Mouse (Mus musculus): Measurements from ENCODE around the gene Ppp2r3a.

Ppp2r3a gene

DNA sequence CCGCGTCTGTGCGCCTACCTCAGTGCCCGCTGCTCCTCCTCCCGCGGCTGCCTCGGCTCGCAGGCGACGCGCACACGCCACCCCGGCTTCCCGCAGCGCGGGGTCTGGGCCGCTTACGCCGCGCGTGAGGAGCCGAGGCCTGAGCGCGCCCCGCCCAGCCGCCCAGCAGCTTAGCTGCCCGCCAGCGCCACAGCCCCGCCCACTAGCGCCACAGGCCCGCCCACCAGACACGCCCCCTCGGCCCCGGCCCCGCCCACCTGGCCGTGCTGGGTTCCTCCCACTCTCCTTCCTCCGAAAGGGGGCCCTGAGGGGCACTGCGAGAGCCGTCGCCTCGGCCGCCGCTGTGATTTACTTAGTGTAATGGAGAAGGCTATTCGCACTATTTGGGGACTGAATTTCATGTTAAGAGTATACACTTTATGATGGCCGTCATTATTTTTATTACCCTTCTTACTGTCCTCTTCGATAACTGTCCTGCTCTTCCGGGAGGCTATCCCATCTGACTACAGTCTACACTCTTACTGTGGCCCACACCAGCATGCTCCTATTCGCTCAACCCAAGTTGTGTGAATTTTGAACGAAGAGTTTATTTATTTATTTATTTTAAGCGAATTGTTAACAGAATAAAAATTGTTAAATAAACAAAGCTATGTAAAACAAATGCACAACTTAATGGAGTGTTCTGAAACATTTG, at the start of gene Ppp2r3a:
Gene Ppp2r3a, minus strand, starts transcription at position 152 of the 694 bp plus-strand sequence.
- DNase-seq, result peak; percentile 96

DNA sequence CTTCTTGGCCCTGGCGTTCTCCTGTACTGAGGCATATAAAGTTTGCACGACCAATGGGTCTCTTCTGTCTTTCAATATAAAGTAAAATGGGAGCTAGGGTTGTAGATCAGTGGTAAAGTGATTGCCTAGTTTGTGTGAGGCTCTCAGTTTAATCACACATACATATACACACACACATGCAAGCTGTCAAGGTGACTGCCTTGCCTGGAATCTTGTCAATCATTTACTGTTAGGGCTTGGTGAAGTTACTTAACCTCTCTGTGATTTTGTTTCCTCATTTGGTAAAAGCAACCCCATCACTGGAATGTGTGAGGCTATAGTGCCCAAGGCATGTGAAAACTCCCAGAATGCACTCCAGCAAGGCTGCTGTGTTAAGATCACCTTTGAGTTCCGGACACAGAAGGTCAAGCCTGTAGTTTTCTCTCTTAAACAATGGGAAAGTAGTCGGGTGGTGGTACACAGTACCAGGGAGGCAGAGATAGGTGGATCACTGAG, 48.9 kb upstream of the Ppp2r3a start:
- no peak for DNase-seq

DNA sequence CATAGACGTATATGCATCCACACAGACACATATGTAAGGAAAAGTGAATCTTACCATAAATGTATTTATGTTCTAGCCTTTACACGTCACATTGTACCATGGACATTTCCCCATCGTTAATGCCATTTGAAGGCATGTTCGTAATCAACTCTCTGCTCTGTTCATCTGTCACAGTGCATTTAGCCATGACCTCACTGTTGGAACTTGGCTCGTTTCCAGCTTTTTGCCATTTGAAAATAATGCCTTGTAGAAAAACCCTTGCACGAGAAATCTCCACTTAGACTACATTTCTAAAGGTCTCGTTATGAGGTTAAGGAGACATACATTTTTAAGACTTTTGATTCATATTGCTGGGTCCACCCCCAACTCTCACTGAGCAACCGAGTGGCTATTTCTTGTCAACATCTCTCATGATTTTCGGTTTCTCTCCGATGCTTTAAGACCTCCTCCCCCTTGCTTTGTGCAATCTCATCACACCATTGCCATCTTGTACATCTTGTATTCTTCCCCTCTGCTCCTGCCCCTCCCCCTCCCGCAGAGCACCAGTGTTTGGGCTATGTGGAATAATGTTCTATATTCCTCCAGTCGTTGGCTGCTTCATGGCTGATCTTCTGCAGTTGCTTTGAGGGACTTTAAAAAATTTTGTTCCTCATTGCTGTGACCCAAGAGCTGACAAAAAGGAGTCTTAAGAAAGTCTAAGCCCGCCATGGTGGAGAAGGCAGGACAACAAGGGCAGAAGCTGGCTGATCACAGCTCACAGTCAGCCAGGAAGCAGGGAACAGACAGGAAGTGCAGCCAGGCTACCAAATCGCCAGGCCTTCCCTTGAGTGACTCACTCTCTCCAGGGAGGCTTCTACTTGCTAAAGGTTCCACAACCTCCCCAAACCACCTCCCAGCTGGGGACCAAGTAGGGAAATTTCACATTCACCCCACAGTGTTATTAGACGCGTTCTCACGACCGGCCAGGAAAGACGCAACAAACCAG, 40.4 kb upstream of the Ppp2r3a start:
- peak; percentile 19 for DNase-seq

DNA sequence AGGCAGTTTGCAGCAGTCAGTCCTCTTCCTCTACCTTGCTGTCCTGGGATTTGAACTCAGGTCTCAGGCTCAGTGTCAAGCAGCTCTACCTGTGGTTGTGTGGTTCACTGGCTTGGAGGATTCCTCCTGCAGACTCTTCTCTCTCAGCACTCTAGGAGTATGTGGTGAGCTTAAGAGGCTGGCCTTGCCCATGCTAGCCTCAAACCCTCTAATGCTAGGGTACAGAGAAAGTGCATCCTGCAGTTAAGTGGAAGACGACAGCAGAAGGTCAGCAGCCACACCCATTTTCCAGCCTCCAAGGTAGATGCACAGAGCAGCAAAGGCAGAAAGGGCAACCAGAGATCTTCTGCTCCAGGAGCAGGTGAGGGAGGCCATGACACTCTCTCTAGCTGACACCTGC, 39.3 kb upstream of the Ppp2r3a start:
- DNase-seq, result no peak

DNA sequence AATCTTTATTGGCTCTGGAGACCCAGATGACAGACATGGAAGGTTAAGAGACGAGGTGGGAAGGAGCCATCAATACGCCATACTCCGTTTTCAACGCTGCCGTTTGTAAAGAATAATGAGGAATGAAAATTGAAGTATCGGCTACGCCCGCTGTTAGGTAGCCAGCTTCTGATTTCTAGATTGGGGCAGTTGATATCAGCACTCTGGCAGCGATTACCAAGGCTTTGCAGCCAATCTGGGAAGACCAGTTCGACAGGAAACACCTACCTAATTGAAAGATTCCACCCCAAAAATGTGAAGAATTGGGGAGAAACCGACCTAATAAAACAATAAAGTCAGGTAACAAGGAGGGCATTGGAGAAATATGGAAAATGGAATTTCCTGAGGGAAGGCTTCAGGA, 38.2 kb upstream of the Ppp2r3a start:
- no peak for DNase-seq

DNA sequence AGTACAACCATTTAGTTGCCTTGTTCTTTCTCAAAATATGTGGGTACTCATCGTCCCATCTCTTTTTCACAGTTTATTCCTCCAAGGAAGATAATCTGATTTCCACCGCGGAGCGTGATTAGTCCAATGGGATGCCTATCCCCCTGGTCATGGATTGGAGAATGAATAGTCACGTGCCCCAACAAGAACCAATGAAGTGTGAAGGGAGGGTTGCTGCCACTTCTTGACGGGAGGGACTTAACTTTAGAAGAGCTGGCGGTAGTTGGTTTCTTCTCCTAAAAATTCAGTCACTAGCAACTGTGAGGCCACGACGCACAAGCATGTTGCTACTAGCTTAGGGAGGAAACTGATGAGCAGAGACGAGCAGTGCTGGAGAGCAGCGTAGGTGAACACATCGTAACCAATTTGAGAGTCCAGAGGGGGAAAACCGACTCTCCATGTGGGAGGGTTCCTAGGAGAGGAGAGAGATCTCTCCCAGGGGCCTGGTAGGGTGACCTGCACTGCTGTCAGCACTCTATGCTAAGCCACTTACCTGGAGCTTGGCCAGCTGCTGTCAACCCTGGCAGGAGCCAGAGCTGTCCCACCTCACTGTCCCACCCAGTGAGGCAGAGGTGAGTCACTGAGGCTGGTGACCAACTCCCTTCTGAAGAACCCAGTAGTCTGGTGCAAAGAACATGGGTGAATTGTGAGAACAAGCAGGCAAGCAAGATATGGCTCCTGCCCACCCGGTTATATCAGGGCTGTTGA, 37.5 kb upstream of the Ppp2r3a start:
- DNase-seq, result no peak

DNA sequence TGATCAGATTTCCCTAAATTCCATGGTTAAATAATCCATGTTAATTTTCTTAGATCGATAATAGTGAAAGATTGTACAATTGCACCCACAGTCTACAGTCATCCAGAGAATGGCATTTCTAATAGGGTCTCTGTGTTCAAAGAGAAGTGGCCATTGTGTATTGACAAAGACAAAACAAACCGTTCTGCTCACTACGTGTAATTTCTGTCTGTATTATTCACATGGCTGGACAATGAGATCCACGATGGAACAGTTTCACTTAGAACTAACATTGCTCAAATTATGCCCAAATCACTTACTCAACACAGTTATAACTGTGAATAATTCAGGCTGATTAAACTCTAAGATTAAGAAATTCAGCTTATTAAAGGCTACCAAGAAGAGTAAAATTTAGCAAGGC, 35.2 kb upstream of the Ppp2r3a start:
- DNase-seq, result no peak

DNA sequence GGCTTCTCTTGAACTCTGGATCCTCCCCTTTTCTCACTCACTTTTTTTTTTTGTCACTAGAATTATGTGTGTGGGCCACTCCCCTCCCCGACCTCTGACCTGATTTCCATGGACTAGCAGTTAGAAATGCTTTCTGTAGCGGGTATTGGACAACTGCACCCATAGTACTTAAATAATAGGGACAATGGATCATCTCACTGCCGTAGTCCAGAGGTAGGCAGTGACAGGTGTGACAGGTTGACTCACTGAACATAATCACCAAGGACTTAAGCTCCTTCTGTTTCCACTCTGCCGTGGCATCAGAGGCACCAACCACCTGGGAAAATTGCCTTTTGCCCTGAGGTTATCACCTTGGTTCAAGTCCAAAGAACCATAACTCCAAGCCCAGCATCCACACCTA, 32.5 kb upstream of the Ppp2r3a start:
- DNase-seq, result no peak

DNA sequence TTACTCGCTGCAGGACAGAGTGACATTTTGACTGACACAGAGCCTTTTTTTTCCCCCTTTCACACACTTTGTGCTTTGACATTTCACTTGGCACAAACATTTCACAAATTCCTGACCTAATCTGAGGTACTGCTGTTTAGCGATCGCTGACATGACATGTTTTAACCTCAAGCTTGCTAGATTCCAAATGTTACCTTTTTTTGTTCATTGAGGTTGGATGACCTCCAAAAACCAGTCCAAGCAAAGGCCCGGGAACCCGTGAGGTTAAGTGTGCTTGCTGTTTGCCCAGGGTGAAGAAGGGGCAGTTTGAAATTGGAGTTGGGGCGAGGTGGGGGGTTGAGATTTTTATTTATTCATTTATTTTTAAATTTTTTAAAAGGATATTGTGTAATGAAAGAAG, 31.1 kb upstream of the Ppp2r3a start:
- DNase-seq, result no peak

DNA sequence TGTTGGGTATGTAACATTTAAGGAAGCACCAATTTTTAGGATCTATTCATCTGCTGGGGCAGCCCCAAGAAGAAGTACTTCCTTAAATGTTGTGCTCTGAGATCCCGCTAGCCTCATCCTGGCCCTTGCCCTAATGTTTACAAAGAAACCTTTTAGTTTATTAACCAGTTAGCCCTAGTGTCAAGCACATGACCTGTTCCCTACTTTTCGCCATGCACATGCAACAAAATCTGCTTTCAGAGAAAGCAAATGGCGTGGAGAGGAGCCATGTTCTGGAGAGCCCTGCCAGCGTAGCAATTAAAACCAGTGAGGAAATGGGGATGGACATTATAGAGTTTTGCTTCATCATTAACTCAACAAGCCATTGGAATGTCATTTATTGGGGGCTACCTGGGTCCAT, 30.3 kb upstream of the Ppp2r3a start:
- DNase-seq, result no peak

DNA sequence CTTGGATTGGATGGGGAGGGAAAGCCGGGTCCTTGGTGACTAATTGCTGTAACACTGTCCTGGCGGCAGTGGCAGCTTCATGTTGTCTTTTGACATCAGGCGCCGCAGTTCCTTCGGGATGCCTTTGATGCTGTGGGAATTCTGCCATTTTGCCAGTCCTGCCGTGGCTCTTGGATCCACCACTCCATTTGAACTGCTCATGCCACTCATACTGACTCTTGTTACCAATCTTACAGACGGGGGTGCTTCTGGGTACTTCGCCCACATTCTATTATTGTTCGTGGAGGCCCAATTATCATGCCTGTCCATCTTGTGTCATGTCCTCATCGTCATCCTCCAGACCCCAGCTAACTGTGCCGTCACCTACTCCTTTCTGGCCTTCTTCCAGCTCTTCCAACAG, 29.7 kb upstream of the Ppp2r3a start:
- no peak for DNase-seq

DNA sequence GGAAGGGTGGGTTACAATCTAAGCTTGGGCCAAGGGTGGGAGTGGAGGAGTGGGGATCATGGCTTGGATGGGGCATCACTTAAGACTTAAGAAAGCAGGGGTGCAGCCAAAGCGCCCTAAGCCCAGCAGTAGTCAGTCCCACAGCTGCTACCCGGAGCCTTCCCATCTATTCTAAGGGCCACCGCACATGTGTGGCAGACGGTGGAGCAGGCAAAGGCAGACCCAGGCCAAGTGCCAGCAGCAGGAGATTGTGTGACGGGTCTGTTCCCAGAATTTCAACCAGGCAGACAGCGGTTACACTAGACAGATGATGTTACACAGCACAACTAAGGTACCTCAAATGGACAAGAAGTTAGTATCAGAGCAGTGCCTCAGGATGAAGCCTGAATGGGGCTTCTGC, 29.3 kb upstream of the Ppp2r3a start:
- DNase-seq, result no peak

DNA sequence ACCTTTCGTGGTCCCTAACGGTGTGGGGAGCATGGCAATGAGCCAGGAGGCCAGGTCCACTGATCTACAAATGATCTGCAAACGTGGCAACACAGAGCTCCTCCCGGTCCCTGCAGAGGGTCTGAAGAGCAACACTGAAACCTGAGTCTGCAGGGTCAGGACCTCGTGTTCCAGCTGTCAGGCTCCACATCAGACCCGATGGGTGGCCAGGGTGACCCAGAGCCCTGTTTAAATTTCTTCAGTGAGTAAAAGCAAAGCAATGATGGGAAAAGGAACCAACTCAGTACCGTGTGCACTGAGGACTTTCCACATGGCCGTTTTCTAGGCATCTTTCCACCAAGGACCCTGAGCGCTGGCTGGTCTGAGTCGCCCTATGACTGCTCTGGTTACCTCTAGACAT, 28.6 kb upstream of the Ppp2r3a start:
- no peak for DNase-seq

DNA sequence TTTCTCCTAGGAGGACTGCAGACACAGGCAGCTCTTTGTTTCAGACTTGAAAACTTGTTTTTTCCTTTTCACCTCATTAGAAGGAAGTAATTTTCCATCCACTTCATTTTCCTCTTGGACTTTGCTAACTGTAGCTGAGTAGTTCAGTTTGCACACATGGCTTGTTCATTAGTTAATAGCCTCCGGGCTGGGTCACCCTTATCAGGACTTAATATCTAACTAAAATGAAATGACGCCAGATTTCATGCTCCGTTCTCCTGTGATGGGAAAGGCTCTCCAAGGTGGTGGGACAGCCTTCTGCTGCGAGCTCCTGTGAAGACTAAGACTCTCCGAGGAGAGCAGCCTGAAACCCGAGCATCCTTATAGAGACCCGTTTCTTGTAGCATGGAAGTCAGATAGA, 21.1 kb upstream of the Ppp2r3a start:
- no peak for DNase-seq

DNA sequence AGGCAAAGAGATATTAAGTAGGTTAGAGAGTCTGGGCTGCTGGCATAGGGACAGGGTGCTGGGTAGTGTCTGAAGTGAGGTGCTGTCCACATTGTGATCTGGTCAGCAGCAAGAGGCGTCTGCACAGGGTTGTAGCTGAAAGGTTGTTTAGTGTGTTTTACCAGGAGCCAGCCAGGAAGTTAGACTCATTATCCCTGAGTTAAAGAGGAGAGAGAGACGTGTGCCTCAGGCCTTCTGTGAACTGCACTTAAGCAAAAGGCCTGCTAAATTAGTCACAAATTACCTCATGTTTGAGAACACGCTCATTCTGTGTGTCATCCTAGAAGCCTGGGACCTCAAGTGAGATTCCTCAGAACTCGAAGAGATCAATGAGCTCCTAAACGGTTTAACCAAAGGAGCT, 18.4 kb upstream of the Ppp2r3a start:
- DNase-seq, result no peak

DNA sequence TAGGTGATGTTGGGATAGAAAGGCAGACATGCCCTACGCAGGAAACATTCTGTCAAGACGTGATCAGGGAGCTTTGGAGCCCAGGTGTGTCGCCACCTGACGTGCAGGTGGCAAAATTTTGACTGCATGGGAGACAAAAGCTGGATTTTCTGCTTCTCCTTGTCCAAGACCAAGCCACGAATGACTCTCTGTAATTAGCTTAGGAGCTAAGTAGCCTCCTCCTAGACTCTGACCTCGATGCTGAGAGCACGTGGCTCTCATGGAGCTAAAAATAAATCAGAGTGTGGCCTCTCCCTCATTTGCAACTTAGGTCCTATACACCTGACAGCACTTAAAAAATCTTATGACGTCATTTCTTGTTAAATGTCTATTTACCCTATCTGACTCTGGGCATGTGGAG, 14.4 kb upstream of the Ppp2r3a start:
- no peak for DNase-seq

DNA sequence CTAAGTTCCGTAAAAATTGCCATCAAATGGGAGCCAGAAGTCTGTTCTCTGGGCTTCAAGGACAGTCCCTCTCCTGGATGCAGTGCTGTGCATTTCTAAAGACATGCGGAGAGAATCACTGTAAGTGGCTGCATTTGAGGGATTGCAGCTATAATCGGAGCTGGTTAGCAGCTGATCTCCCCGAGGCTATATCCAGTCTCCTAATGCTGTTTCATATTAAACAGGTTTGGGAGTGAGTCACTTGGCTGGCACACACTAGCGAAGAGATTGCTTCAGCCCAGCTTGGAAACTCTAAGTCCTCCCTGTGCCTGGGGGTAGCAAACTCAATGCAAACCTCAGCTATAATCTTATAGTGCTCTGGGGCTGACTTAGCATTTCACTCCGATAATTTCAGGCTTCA, 14.0 kb upstream of the Ppp2r3a start:
- DNase-seq, result no peak

DNA sequence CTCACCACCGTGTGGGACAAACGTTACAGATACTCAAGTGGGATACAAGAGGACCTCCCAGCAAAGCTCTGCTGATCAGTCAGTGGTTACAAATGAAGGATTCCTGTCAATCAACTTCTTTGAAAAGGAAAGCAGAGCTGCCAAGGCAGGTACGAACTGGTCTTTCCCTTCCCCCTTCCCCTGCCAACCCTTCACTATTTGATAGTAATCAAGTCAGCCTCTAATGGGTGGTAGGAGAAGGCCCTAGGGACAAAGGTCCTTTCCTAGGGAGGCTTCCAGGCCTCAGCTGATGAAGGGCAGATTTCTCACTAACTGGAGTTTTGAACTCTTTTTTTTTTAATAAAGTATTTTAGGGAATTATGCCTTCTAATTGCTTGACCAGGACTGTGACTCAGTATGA, 11.2 kb upstream of the Ppp2r3a start:
- DNase-seq, result no peak

DNA sequence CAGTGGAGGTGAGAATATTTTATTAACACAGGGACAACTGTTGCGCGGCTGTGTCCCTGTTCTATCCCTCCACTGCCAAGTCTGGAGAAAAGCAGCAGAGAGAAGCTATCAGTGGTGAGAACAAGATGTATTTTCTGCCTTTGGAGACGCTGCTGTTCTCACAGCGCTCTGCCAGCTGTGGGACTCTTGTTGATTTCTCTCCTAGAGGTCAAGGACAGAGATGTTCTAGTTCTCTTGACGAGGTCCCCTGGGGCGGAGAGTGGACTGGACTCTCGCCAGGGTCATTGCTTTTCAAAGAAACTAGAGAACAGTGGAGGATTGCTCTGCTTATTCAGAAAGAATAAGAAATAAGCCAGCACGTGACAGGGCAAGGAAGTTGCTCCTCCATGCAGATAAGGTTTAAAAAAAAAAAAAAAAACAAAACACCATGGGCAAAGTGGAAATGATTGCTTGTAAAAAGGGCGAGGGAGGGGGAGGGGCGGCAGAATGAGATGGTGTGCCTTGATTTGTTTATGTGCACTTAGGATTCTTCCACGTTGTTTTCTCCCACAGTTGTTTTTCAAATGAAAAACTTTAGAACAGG, 10.5 kb upstream of the Ppp2r3a start:
- no peak for DNase-seq

DNA sequence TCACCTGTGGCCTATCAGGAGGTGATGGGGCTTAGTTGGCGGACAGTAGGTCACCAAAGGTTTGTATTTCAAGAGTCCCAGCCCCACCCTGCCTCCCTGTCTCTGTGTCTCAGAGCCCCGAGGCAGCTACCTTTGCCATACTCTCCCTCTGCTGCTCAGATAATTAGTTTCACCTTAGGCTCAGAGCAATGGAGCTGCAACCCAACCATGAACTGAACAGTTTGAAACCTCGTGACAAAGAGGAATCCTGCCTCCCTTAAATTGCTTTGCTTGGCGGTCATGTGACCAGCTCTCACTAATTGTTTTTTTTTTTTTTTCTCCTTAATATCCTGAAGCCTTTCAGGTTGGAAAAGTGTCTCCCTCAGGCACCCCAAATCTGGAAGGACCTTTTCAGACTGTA, 9.8 kb upstream of the Ppp2r3a start:
- no peak for DNase-seq

DNA sequence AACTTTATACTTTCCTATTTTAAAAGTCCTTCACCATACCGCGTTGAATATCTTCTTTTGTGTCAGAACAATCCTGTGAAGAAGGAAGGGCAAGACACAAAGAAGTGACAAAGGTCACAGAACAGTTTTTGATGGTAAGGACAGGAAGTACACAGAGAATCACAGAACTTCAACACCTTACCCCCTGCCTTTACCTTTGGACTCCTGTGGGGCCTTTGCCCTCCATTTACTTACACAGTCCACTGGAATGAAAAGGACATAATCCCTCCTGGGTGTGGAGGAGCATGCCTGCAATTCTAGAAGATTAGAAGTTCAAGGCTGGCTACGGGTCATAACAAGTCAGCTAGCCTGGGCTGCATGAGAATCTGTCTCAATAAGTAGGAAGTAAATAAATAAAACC, 1.5 kb upstream of the Ppp2r3a start:
- DNase-seq, result no peak

DNA sequence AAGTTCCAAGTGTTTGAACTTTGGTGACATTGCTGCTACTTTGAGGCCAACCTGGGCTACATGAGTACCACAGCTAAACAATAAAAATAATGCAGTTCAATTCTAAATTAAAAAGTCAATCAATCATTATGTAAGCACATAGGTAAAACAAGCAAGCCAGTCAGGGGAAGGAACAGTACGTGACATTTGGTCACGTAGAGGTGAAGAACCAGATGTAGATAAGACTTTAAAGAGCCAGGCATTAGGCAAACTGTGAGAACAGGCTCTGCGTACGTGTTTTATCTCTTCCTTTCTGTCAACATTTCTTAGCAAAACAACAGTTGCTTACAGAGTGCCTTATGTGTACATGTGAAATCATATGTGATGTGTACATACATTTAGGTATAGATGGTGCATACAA, 946 bp upstream of the Ppp2r3a start:
- DNase-seq, result no peak

Measured in cerebellum, adult 8-10 months (tissue).